7 mouse cellular contexts compared by ENCODE assay signal in genomic region chr5:122502077-122502941, GRCm38 (mm10). TPM values are rescaled to one million over a fixed set of nuclear protein-coding genes. Genes with fewer than 3 reads are reported as not detected.
A peak's percentile ranks its signal among the peaks of the same experiment; 100 is the strongest.
DNase-seq lines count a peak whose midpoint lies in the region; ATAC-seq and TF ChIP-seq lines count a peak whose summit lies in the region.

Gene Atp2a2, minus strand, starts transcription at chr5:122502225.

- H3K27me3 ChIP-seq in embryonic facial prominence, embryonic 11.5 days (ENCODE audit: control insufficient read depth, insufficient read depth, low read length) = no peaks in the 10 kb centered on the region
- H3K27me3 ChIP-seq in kidney, adult 2 months (replicated peaks; ENCODE audit: control insufficient read depth, insufficient read depth, low read length) = no peaks in the 10 kb centered on the region
- no peaks in the 10 kb centered on the region for H3K27me3 ChIP-seq in limb, embryonic 12.5 days
- H3K27me3 ChIP-seq in midbrain, embryonic 15.5 days (replicated peaks) = no peaks in the 10 kb centered on the region
- 0 out of 2 replicates have a peak, but pooled peaks cover 2% of the 10 kb centered on the region for H3K27me3 ChIP-seq in spleen, adult 2 months (ENCODE audit: control insufficient read depth, insufficient read depth, low read length)

- H3K27ac ChIP-seq in embryonic facial prominence, embryonic 11.5 days (replicated peaks; ENCODE audit: low read depth, low read length) = peak within 1 kb of the TSS; percentile 98
- H3K27ac ChIP-seq in kidney, adult 2 months (ENCODE audit: insufficient read depth, low read depth, low read length) = peak within 1 kb of the TSS; percentile 97
- peak within 1 kb of the TSS; percentile 99 for H3K27ac ChIP-seq in limb, embryonic 12.5 days
- peak within 1 kb of the TSS; percentile 99 for H3K27ac ChIP-seq in midbrain, embryonic 15.5 days
- peak within 1 kb of the TSS; percentile 97 for H3K27ac ChIP-seq in spleen, adult 2 months (ENCODE audit: insufficient read depth, low read length)

- TF ChIP-seq CTCF in kidney, adult 2 months (conservative IDR thresholded peaks at IDR 0.05; ENCODE audit: insufficient read depth, insufficient read length, low read depth, low read length) = 0 out of 2 replicates have a peak, but pooled peaks have one; percentile 19
- no peak for TF ChIP-seq CTCF in spleen, adult 2 months (IDR thresholded peaks at IDR 0.05; ENCODE audit: extremely low read depth, insufficient read depth, insufficient read length, insufficient replicate concordance)

- H3K9me3 ChIP-seq in embryonic facial prominence, embryonic 11.5 days (replicated peaks; ENCODE audit: control insufficient read depth, low read length) = no peaks in the 10 kb centered on the region
- H3K9me3 ChIP-seq in limb, embryonic 12.5 days = peaks cover 3% of the 10 kb centered on the region; the same call in 1 of the 2 replicates
- H3K9me3 ChIP-seq in midbrain, embryonic 15.5 days = no peaks in the 10 kb centered on the region

- peaks cover 3% of the 10 kb centered on the region; the same call in 1 of the 2 replicates for H3K4me1 ChIP-seq in embryonic facial prominence, embryonic 11.5 days (ENCODE audit: control insufficient read depth, insufficient read depth, low read length)
- peaks cover 15% of the 10 kb centered on the region; the same call in 1 of the 2 replicates for H3K4me1 ChIP-seq in kidney, adult 2 months (ENCODE audit: control insufficient read depth, insufficient read depth, low read length)
- peaks cover 34% of the 10 kb centered on the region for H3K4me1 ChIP-seq in limb, embryonic 12.5 days (replicated peaks)
- H3K4me1 ChIP-seq in midbrain, embryonic 15.5 days = peaks cover 39% of the 10 kb centered on the region
- peaks cover 4% of the 10 kb centered on the region for H3K4me1 ChIP-seq in spleen, adult 2 months (ENCODE audit: control insufficient read depth, insufficient read depth, insufficient read length)

- no peaks in the 10 kb centered on the region for H3K36me3 ChIP-seq in embryonic facial prominence, embryonic 11.5 days (replicated peaks; ENCODE audit: control insufficient read depth, insufficient read depth, low read depth, low read length)
- H3K36me3 ChIP-seq in kidney, adult 2 months (ENCODE audit: control insufficient read depth, insufficient read depth, low read length) = peaks cover 3% of the 10 kb centered on the region; the same call in 1 of the 2 replicates
- 0 out of 2 replicates have a peak, but pooled peaks cover 13% of the 10 kb centered on the region for H3K36me3 ChIP-seq in limb, embryonic 12.5 days
- no peaks in the 10 kb centered on the region for H3K36me3 ChIP-seq in midbrain, embryonic 15.5 days (replicated peaks)
- no peaks in the 10 kb centered on the region for H3K36me3 ChIP-seq in spleen, adult 2 months (ENCODE audit: control insufficient read depth, insufficient read depth, low read length)

- peak; percentile 91 for ATAC-seq in embryonic facial prominence, embryonic 11.5 days (replicated peaks; ENCODE audit: insufficient number of reproducible peaks, low FRiP score, low TSS enrichment, low read depth)
- peak; percentile 92 for ATAC-seq in limb, embryonic 12.5 days (ENCODE audit: insufficient number of reproducible peaks, insufficient read depth, low FRiP score, low TSS enrichment, low read depth)
- ATAC-seq in midbrain, embryonic 15.5 days (replicated peaks) = peak; percentile 95

- under 1% methylated on average over 65 of the region's 113 CpGs for WGBS in embryonic facial prominence, embryonic 11.5 days
- 2% methylated on average over 106 of the region's 113 CpGs for WGBS in kidney, adult 2 months
- under 1% methylated on average over 72 of the region's 113 CpGs for WGBS in limb, embryonic 12.5 days
- WGBS in midbrain, embryonic 15.5 days = under 1% methylated on average over 87 of the region's 113 CpGs
- WGBS in spleen, adult 2 months = under 1% methylated on average over 85 of the region's 113 CpGs

- TF ChIP-seq POLR2A in kidney, adult 2 months (IDR thresholded peaks at IDR 0.05; ENCODE audit: low read depth, low read length) = peak; percentile 73
- TF ChIP-seq POLR2A in spleen, adult 2 months (IDR thresholded peaks at IDR 0.05; ENCODE audit: low read depth, low read length) = peak; percentile 77

- peak within 1 kb of the TSS; percentile 98 for H3K4me3 ChIP-seq in embryonic facial prominence, embryonic 11.5 days (ENCODE audit: low read depth, low read length)
- H3K4me3 ChIP-seq in kidney, adult 2 months (ENCODE audit: insufficient read depth, low read depth, low read length) = peak within 1 kb of the TSS; percentile 93
- peak within 1 kb of the TSS; percentile 96 for H3K4me3 ChIP-seq in limb, embryonic 12.5 days (replicated peaks)
- peak within 1 kb of the TSS; percentile 98 for H3K4me3 ChIP-seq in midbrain, embryonic 15.5 days
- peak within 1 kb of the TSS; percentile 99 for H3K4me3 ChIP-seq in spleen, adult 2 months (ENCODE audit: extremely low read depth, insufficient read depth, insufficient read length)

- DNase-seq in adrenal gland, postnatal 14 days = peak; percentile 96
- DNase-seq in embryonic facial prominence, embryonic 11.5 days (ENCODE audit: low spot score) = peak; percentile 95
- DNase-seq in heart, adult 18-20 months = peak; percentile 93 to 95
- peak; percentile 94 for DNase-seq in kidney, adult 2 months
- DNase-seq in spleen, adult 2 months (ENCODE audit: low read depth in 1 of 2, low spot score in 2 of 2) = peak; percentile 73 to 89

- H3K9ac ChIP-seq in embryonic facial prominence, embryonic 11.5 days (replicated peaks; ENCODE audit: low read length) = peak within 1 kb of the TSS; percentile 99
- peak within 1 kb of the TSS; percentile 99 for H3K9ac ChIP-seq in limb, embryonic 12.5 days (replicated peaks)
- H3K9ac ChIP-seq in midbrain, embryonic 15.5 days = peak within 1 kb of the TSS; percentile 93

- peak within 1 kb of the TSS; percentile 87 for H3K4me2 ChIP-seq in embryonic facial prominence, embryonic 11.5 days (ENCODE audit: low read depth, low read length)
- peak within 1 kb of the TSS; percentile 83 for H3K4me2 ChIP-seq in limb, embryonic 12.5 days
- peak within 1 kb of the TSS; percentile 72 for H3K4me2 ChIP-seq in midbrain, embryonic 15.5 days

RNA-seq across cellular contexts. Expression of gene Atp2a2, which starts in this region (rescaled TPM):
- total RNA-seq in adrenal gland, postnatal 14 days (2021) = 212 and 220 TPM in 2 replicates
- 34.4 and 37.4 TPM in 2 replicates for polyA plus RNA-seq in embryonic facial prominence, embryonic 11.5 days (2014; fragmentation: Nextera tagmentation; extraction: Ambion mirVana)
- over 10,000 TPM; 12,284 to 12,648 TPM for total RNA-seq in heart, adult 18-20 months (2021)
- polyA plus RNA-seq in kidney, adult 2 months (2012; rRNA removed) = 94.2 and 96.2 TPM in 2 replicates
- polyA plus RNA-seq in limb, embryonic 12.5 days (2016; fragmentation: Nextera tagmentation; extraction: Ambion mirVana) = 42.4 and 49.5 TPM in 2 replicates
- polyA plus RNA-seq in midbrain, embryonic 15.5 days (2015; fragmentation: Nextera tagmentation; extraction: Ambion mirVana) = 46.3 and 47.7 TPM in 2 replicates
- 23.7 and 31.5 TPM in 2 replicates for polyA plus RNA-seq in spleen, adult 2 months (2012; rRNA removed)

Comparison
In these comparisons a context has a peak if more than half of its experiments do, and no peak if none do; other contexts are left out.
1. Peak in every context shown above with its lines: DNase-seq, ATAC-seq, H3K4me3 ChIP-seq and H3K27ac ChIP-seq.
2. RNA of gene Atp2a2 (total RNA-seq): 12,284 to 12,648 TPM in heart, adult 18-20 months; 212 to 220 TPM in adrenal gland, postnatal 14 days; every median in the first group is over 10 times any median in the second.